Mouse (Mus musculus): ENCODE results near the gene Synrg. TPM values are rescaled to one million over a fixed set of nuclear protein-coding genes. Genes with fewer than 3 reads are reported as not detected.

Gene Synrg
- polyA plus RNA-seq, 2 experiments, result 3.9 TPM

- H3K4me2 ChIP-seq (ENCODE audit: low read depth), result peak overlapping the region; percentile 47
- H3K9ac ChIP-seq (replicated peaks), result no peak overlapping the region
- peaks cover 5 to 17% of the 10 kb centered on the region in 2 experiments for H3K4me1 ChIP-seq (replicated peaks; ENCODE audit: control insufficient read depth in 2 of 2, insufficient read depth in 2 of 2, low read length in 1 of 2)
- H3K36me3 ChIP-seq (replicated peaks; ENCODE audit: control insufficient read depth, insufficient read depth, low read depth), result peaks cover 16% of the 10 kb centered on the region
- no peak overlapping the region for H3K4me3 ChIP-seq (ENCODE audit: insufficient read depth in 1 of 2, low read depth in 2 of 2, low read length in 2 of 2)
- H3K27ac ChIP-seq, result no peak overlapping the region
- 21% methylated on average over 1 of the region's 1 CpGs for WGBS (ENCODE audit: insufficient replicate concordance)
- H3K27me3 ChIP-seq (ENCODE audit: control insufficient read depth, insufficient read depth, low read length), result no peaks in the 10 kb centered on the region
- DNase-seq (ENCODE audit: low read depth in 3 of 3, low spot score in 3 of 3) (no peak), ATAC-seq (ENCODE audit: insufficient read depth) (peak; percentile 60; the same call in 1 of the 2 replicates)
- no peak for TF ChIP-seq CTCF (IDR thresholded peaks at IDR 0.05; ENCODE audit: low read depth)
- peak; percentile 75 for TF ChIP-seq EP300 (IDR thresholded peaks at IDR 0.05; ENCODE audit: low read depth)
- H3K9me3 ChIP-seq (ENCODE audit: control insufficient read depth, low read length), result no peaks in the 10 kb centered on the region
Measured at GRCm38 (mm10) chr11:83975488-83975887, 11.3 kb downstream of the Synrg start.

DNA sequence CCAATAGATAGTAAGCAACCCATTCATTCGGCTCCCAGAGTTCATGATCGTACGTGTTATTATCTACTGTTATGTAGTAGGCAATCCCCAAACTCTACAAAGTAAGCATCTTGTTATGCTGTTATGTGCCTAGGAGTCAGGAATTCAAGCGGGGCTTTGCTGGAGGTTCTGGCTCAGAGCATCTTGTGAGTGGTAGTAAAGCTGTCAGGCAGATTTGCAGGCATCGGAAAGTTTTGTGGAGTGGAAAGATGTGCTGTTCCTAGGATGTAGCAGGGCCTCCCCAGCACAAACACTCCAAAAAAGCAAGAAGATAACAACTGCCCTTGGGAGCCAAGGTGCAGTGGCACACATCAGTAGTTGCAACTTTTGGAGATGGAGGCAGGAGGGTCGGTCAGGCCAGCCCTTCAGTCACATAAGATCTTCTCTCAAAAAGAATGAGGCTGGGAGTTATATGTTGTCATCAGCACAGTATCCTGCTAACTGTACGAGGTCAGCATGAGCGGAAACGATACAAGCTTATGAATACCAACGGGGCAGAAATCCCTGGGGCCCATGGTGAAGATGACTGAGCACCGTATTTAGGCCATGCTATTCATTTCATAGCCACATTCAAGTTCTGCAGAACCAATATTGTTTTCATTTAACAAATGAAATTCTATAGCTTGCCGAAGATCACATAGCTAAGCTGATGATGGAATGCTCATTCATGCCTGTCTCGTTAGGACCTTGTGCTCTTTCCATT, 12.2 kb downstream of the Synrg start:
- H3K27me3 ChIP-seq (ENCODE audit: control insufficient read depth, insufficient read depth, low read length), result no peaks in the 10 kb centered on the region
- no peak overlapping the region for H3K4me2 ChIP-seq (ENCODE audit: low read depth)
- H3K27ac ChIP-seq, result no peak overlapping the region
- DNase-seq (ENCODE audit: low read depth in 3 of 3, low spot score in 3 of 3) (no peak), ATAC-seq (ENCODE audit: insufficient read depth) (no peak)
- WGBS (ENCODE audit: insufficient replicate concordance), result 83% methylated on average over 13 of the region's 13 CpGs
- no peak overlapping the region for H3K9ac ChIP-seq (replicated peaks)
- no peaks in the 10 kb centered on the region for H3K9me3 ChIP-seq (ENCODE audit: control insufficient read depth, low read length)
- no peak for TF ChIP-seq CTCF (IDR thresholded peaks at IDR 0.05; ENCODE audit: low read depth)
- TF ChIP-seq EP300 (IDR thresholded peaks at IDR 0.05; ENCODE audit: low read depth), result no peak
- H3K36me3 ChIP-seq (replicated peaks; ENCODE audit: control insufficient read depth, insufficient read depth, low read depth), result peaks cover 17% of the 10 kb centered on the region
- peaks cover 5 to 17% of the 10 kb centered on the region in 2 experiments for H3K4me1 ChIP-seq (replicated peaks; ENCODE audit: control insufficient read depth in 2 of 2, insufficient read depth in 2 of 2, low read length in 1 of 2)
- H3K4me3 ChIP-seq (ENCODE audit: insufficient read depth in 1 of 2, low read depth in 2 of 2, low read length in 2 of 2), result no peak overlapping the region

GRCm38 (mm10) chr11:83977810-83978209, 13.6 kb downstream of the Synrg start:
- H3K4me2 ChIP-seq (ENCODE audit: low read depth), result no peak overlapping the region
- H3K9ac ChIP-seq (replicated peaks), result no peak overlapping the region
- WGBS (ENCODE audit: insufficient replicate concordance), result 74% methylated on average over 2 of the region's 2 CpGs
- no peaks in the 10 kb centered on the region for H3K27me3 ChIP-seq (ENCODE audit: control insufficient read depth, insufficient read depth, low read length)
- H3K4me3 ChIP-seq (ENCODE audit: insufficient read depth in 1 of 2, low read depth in 2 of 2, low read length in 2 of 2), result no peak overlapping the region
- no peak for DNase-seq (ENCODE audit: low read depth in 3 of 3, low spot score in 3 of 3)
- H3K27ac ChIP-seq, result no peak overlapping the region
- H3K9me3 ChIP-seq (ENCODE audit: control insufficient read depth, low read length), result no peaks in the 10 kb centered on the region
- peaks cover 24% of the 10 kb centered on the region for H3K36me3 ChIP-seq (replicated peaks; ENCODE audit: control insufficient read depth, insufficient read depth, low read depth)
- TF ChIP-seq CTCF (IDR thresholded peaks at IDR 0.05; ENCODE audit: low read depth), result no peak
- H3K4me1 ChIP-seq (replicated peaks; ENCODE audit: control insufficient read depth in 2 of 2, insufficient read depth in 2 of 2, low read length in 1 of 2), result peaks cover 5 to 17% of the 10 kb centered on the region in 2 experiments
- ATAC-seq (ENCODE audit: insufficient read depth), result no peak

DNA sequence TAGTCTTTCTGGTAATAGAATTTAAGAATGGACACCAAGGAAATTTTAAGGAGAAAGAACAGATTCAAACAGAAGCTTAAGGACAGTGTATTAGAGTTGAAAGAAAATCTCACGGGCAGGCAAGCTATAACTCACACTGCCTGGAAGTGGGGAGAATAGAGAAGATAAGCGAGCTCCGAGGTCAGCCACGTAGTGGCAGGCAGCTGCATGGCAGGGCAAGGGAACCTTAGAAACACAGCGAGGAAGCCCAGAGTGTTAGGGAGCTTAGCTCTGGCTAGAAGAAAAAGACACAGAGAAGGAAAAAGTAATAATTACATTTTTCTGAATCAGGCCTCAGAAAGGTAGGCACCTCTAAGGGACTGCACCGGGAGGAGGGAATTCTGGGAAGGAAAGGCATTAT, 15.8 kb downstream of the Synrg start:
- Histone ChIP-seq H3K4me1 (replicated peaks; ENCODE audit: control insufficient read depth in 2 of 2, insufficient read depth in 2 of 2, low read length in 1 of 2) (peaks cover 5 to 14% of the 10 kb centered on the region in 2 experiments), H3K27me3 (ENCODE audit: control insufficient read depth, insufficient read depth, low read length) (no peaks in the 10 kb centered on the region), H3K36me3 (replicated peaks; ENCODE audit: control insufficient read depth, insufficient read depth, low read depth) (peaks cover 35% of the 10 kb centered on the region), H3K9me3 (ENCODE audit: control insufficient read depth, low read length) (no peaks in the 10 kb centered on the region), H3K4me3 (ENCODE audit: insufficient read depth in 1 of 2, low read depth in 2 of 2, low read length in 2 of 2) (no peak overlapping the region), H3K9ac (replicated peaks) (no peak overlapping the region), H3K27ac (no peak overlapping the region), H3K4me2 (ENCODE audit: low read depth) (no peak overlapping the region)
- TF ChIP-seq CTCF (IDR thresholded peaks at IDR 0.05; ENCODE audit: low read depth) (no peak), EP300 (IDR thresholded peaks at IDR 0.05; ENCODE audit: low read depth) (no peak)
- DNase-seq (ENCODE audit: low read depth in 3 of 3, low spot score in 3 of 3), result no peak
- 80% methylated on average over 6 of the region's 6 CpGs for WGBS (ENCODE audit: insufficient replicate concordance)
- no peak for ATAC-seq (ENCODE audit: insufficient read depth)

DNA sequence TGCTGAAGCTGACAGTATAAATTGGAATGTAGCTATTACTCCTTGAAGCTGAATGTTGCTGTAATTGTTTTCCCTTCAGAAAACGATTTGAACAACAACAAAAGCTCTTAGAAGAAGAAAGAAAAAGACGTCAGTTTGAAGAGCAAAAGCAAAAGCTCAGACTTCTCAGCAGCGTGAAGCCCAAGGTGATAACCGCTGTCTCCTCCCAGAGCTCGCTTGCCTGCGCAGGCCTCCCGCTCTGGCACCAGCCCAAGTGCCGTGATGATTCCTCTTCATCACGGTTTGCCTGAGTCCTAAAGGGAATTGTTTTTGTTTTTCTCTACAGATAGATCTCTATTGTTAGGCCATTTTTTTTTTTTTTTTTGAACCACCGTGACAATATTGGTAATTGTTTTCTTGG, 17.1 kb downstream of the Synrg start:
- no peak overlapping the region for H3K9ac ChIP-seq (replicated peaks)
- H3K4me1 ChIP-seq (replicated peaks; ENCODE audit: control insufficient read depth in 2 of 2, insufficient read depth in 2 of 2, low read length in 1 of 2), result peaks cover 0 to 1% of the 10 kb centered on the region in 2 experiments; a peak in 1 of 4 replicates
- no peak for TF ChIP-seq CTCF (IDR thresholded peaks at IDR 0.05; ENCODE audit: low read depth)
- TF ChIP-seq EP300 (IDR thresholded peaks at IDR 0.05; ENCODE audit: low read depth), result no peak
- H3K27me3 ChIP-seq (ENCODE audit: control insufficient read depth, insufficient read depth, low read length), result no peaks in the 10 kb centered on the region
- H3K4me3 ChIP-seq (ENCODE audit: insufficient read depth in 1 of 2, low read depth in 2 of 2, low read length in 2 of 2), result no peak overlapping the region
- 84% methylated on average over 10 of the region's 10 CpGs for WGBS (ENCODE audit: insufficient replicate concordance)
- H3K4me2 ChIP-seq (ENCODE audit: low read depth), result no peak overlapping the region
- no peaks in the 10 kb centered on the region for H3K9me3 ChIP-seq (ENCODE audit: control insufficient read depth, low read length)
- no peak for ATAC-seq (ENCODE audit: insufficient read depth)
- no peak overlapping the region for H3K27ac ChIP-seq
- peaks cover 42% of the 10 kb centered on the region for H3K36me3 ChIP-seq (replicated peaks; ENCODE audit: control insufficient read depth, insufficient read depth, low read depth)
- DNase-seq (ENCODE audit: low read depth in 3 of 3, low spot score in 3 of 3), result no peak

All from liver, embryonic 14.5 days (tissue).